Mouse (Mus musculus): ENCODE data around the gene Aspn. TPM values are rescaled to one million over a fixed set of nuclear protein-coding genes. Genes with fewer than 3 reads are reported as not detected.

Aspn gene
- total and polyA plus RNA-seq, 2 experiments, result 0.65 TPM; not detected in 1

DNA sequence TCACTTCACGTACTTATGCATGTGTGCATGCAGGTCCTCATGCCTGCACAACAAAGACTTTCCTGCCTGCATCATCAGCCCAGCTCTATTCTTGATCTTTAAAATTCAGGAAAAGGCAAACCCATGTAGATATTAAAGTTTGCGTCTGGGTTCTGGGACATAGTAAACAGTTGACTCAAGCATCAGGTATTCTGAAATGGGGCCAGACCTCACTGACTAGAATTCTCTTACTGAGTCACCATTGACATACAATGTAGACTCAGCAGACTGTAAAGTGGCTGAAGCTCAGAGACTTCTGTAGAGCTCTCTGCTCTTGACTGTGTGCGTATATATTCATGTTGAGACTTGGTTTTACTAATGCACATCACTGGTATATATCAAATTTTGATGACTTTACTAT, 5.4 kb downstream of the Aspn start:
- TF ChIP-seq POLR2A (IDR thresholded peaks at IDR 0.05; ENCODE audit: extremely low read depth, insufficient read depth, low read length) (no peak), CTCF (IDR thresholded peaks at IDR 0.05; ENCODE audit: low read depth, low read length) (no peak)
- 95% methylated on average over 3 of the region's 3 CpGs for WGBS
- DNase-seq (ENCODE audit: extremely low read depth, low read depth, low spot score), result no peak
- H3K9ac ChIP-seq (ENCODE audit: low read depth, low read length), result no peak overlapping the region
- H3K36me3 ChIP-seq (ENCODE audit: control insufficient read depth, insufficient read depth, low read length), result no peaks in the 10 kb centered on the region
- H3K27ac ChIP-seq (replicated peaks; ENCODE audit: insufficient read depth, low read depth, low read length), result no peak overlapping the region
- H3K4me1 ChIP-seq (ENCODE audit: control insufficient read depth, insufficient read depth, low read length), result no peaks in the 10 kb centered on the region
- H3K79me2 ChIP-seq (ENCODE audit: control insufficient read depth, insufficient read depth, low read length), result no peaks in the 10 kb centered on the region
- H3K27me3 ChIP-seq (ENCODE audit: control insufficient read depth, insufficient read depth, low read length), result no peaks in the 10 kb centered on the region
- no peak overlapping the region for H3K4me3 ChIP-seq (ENCODE audit: insufficient read depth, low read depth, low read length)

DNA sequence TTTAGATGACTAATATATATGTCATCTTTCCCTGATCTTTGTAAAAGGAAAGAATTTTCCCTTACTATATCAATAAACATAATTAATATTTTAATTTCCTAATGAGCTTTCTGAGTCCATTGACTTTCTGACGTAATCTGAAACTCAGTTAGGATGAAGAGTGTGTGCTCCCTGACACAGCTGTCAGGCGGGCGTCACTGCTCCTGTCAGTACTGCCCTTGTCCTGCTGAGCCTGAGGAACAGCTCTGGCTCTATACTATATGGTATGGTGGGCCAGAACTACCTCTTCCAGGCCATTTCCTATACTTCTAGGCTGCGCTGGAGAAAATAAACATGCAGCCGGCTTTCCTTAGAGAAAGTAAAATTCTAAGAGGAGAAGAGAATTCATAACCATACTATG, 10.3 kb downstream of the Aspn start:
- TF ChIP-seq CTCF (IDR thresholded peaks at IDR 0.05; ENCODE audit: low read depth, low read length), result no peak
- no peak for TF ChIP-seq POLR2A (IDR thresholded peaks at IDR 0.05; ENCODE audit: extremely low read depth, insufficient read depth, low read length)
- no peaks in the 10 kb centered on the region for H3K27me3 ChIP-seq (ENCODE audit: control insufficient read depth, insufficient read depth, low read length)
- H3K27ac ChIP-seq (replicated peaks; ENCODE audit: insufficient read depth, low read depth, low read length), result no peak overlapping the region
- no peaks in the 10 kb centered on the region for H3K4me1 ChIP-seq (ENCODE audit: control insufficient read depth, insufficient read depth, low read length)
- H3K79me2 ChIP-seq (ENCODE audit: control insufficient read depth, insufficient read depth, low read length), result no peaks in the 10 kb centered on the region
- 98% methylated on average over 5 of the region's 5 CpGs for WGBS
- H3K4me3 ChIP-seq (ENCODE audit: insufficient read depth, low read depth, low read length), result no peak overlapping the region
- no peaks in the 10 kb centered on the region for H3K36me3 ChIP-seq (ENCODE audit: control insufficient read depth, insufficient read depth, low read length)
- H3K9ac ChIP-seq (ENCODE audit: low read depth, low read length), result no peak overlapping the region
- DNase-seq (ENCODE audit: extremely low read depth, low read depth, low spot score), result no peak

DNA sequence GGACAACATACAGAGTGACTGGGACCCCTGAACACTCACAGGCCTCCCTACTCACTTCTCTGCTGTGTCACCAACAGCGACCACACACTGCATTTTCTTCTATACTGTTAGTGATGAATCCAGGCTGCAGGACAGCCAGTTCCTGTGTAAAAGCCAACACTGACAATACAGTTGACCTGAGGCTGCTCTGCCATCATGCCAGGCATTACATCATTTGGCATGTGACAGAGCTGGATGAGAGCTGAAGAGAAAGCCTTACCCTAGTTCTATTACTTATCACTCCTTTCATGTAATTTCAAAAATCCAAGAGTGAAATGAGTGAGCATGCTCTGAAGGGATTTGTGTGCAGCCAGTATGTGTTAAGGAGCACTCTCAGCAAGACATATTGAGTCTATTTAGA, 12.0 kb downstream of the Aspn start:
- H3K27me3 ChIP-seq (ENCODE audit: control insufficient read depth, insufficient read depth, low read length), result no peaks in the 10 kb centered on the region
- TF ChIP-seq CTCF (IDR thresholded peaks at IDR 0.05; ENCODE audit: low read depth, low read length), result no peak
- no peak for TF ChIP-seq POLR2A (IDR thresholded peaks at IDR 0.05; ENCODE audit: extremely low read depth, insufficient read depth, low read length)
- H3K9ac ChIP-seq (ENCODE audit: low read depth, low read length), result no peak overlapping the region
- 78% methylated on average over 1 of the region's 1 CpGs for WGBS
- H3K36me3 ChIP-seq (ENCODE audit: control insufficient read depth, insufficient read depth, low read length), result no peaks in the 10 kb centered on the region
- H3K79me2 ChIP-seq (ENCODE audit: control insufficient read depth, insufficient read depth, low read length), result no peaks in the 10 kb centered on the region
- peak; percentile 17 for DNase-seq (ENCODE audit: extremely low read depth, low read depth, low spot score)
- no peak overlapping the region for H3K27ac ChIP-seq (replicated peaks; ENCODE audit: insufficient read depth, low read depth, low read length)
- no peak overlapping the region for H3K4me3 ChIP-seq (ENCODE audit: insufficient read depth, low read depth, low read length)
- H3K4me1 ChIP-seq (ENCODE audit: control insufficient read depth, insufficient read depth, low read length), result no peaks in the 10 kb centered on the region

DNA sequence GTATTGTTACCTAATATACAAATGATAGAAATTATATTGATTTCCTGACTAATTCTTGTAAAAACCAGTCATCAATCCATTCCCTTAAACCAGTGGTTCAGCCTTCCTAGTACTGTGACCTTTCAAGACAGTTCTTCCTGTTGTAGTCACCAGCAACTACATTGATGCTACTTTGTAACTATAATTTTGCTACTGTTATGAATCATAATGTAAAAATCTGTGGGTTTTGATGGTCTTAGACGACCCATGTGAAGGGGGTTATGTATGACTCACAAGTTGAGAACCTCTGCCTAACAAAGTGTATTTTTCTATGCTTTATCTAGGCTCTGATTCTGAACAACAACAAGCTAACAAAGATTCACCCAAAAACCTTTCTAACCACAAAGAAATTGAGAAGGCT, 12.7 kb downstream of the Aspn start:
- no peak for TF ChIP-seq POLR2A (IDR thresholded peaks at IDR 0.05; ENCODE audit: extremely low read depth, insufficient read depth, low read length)
- no peak for TF ChIP-seq CTCF (IDR thresholded peaks at IDR 0.05; ENCODE audit: low read depth, low read length)
- Histone ChIP-seq H3K9ac (ENCODE audit: low read depth, low read length) (no peak overlapping the region), H3K79me2 (ENCODE audit: control insufficient read depth, insufficient read depth, low read length) (no peaks in the 10 kb centered on the region), H3K27me3 (ENCODE audit: control insufficient read depth, insufficient read depth, low read length) (no peaks in the 10 kb centered on the region), H3K4me3 (ENCODE audit: insufficient read depth, low read depth, low read length) (no peak overlapping the region), H3K4me1 (ENCODE audit: control insufficient read depth, insufficient read depth, low read length) (no peaks in the 10 kb centered on the region), H3K36me3 (ENCODE audit: control insufficient read depth, insufficient read depth, low read length) (no peaks in the 10 kb centered on the region), H3K27ac (replicated peaks; ENCODE audit: insufficient read depth, low read depth, low read length) (no peak overlapping the region)
- WGBS, result 77% methylated on average over 1 of the region's 1 CpGs
- no peak for DNase-seq (ENCODE audit: extremely low read depth, low read depth, low spot score)

DNA sequence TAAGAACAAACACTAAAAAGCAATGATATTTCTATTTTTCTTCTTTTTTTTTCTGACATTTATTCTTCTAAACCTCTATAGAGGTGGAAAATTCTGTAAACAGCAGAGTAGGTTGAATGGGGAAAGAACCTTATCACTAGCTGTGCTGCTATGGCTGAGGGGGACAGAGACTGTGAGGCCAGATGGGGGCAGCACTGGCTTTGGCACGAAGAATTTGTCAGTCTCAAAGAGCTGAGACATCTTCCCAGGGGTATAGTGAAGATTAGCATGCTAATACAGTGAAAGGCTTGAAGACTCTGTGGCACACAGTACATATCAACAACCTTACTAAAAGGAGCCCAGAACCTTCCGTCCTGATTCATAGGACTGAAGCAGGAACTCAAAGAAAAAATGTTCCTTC, 14.9 kb downstream of the Aspn start:
- H3K4me3 ChIP-seq (ENCODE audit: insufficient read depth, low read depth, low read length), result no peak overlapping the region
- no peaks in the 10 kb centered on the region for H3K4me1 ChIP-seq (ENCODE audit: control insufficient read depth, insufficient read depth, low read length)
- no peaks in the 10 kb centered on the region for H3K79me2 ChIP-seq (ENCODE audit: control insufficient read depth, insufficient read depth, low read length)
- no peak overlapping the region for H3K27ac ChIP-seq (replicated peaks; ENCODE audit: insufficient read depth, low read depth, low read length)
- no peak overlapping the region for H3K9ac ChIP-seq (ENCODE audit: low read depth, low read length)
- 54% methylated on average over 2 of the region's 2 CpGs for WGBS
- DNase-seq (ENCODE audit: extremely low read depth, low read depth, low spot score), result peak; percentile 32
- no peaks in the 10 kb centered on the region for H3K36me3 ChIP-seq (ENCODE audit: control insufficient read depth, insufficient read depth, low read length)
- TF ChIP-seq CTCF (IDR thresholded peaks at IDR 0.05; ENCODE audit: low read depth, low read length) (peak; percentile 80), POLR2A (IDR thresholded peaks at IDR 0.05; ENCODE audit: extremely low read depth, insufficient read depth, low read length) (no peak)
- no peaks in the 10 kb centered on the region for H3K27me3 ChIP-seq (ENCODE audit: control insufficient read depth, insufficient read depth, low read length)

DNA sequence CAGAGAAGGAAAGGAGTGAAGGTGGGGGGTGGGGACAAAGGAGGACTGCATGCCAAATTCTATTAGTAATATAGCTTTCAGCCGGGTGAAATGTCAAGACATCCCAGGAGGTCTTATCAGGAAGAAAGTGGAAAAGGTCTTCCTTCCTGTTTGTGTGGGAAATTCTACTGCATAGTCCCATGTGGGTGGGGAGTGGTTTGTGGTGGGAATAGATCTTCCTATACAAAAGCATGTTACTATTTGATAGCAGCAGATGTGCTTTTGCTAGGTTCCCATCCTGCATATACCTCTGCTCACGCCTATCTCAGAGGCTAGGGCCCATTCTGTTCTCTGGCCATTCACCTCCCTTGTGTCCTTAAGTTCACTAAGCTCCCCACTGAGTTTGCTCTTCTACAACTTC, 16.6 kb downstream of the Aspn start:
- no peaks in the 10 kb centered on the region for H3K79me2 ChIP-seq (ENCODE audit: control insufficient read depth, insufficient read depth, low read length)
- H3K27me3 ChIP-seq (ENCODE audit: control insufficient read depth, insufficient read depth, low read length), result no peaks in the 10 kb centered on the region
- no peaks in the 10 kb centered on the region for H3K36me3 ChIP-seq (ENCODE audit: control insufficient read depth, insufficient read depth, low read length)
- H3K4me3 ChIP-seq (ENCODE audit: insufficient read depth, low read depth, low read length), result no peak overlapping the region
- no peak overlapping the region for H3K9ac ChIP-seq (ENCODE audit: low read depth, low read length)
- TF ChIP-seq POLR2A (IDR thresholded peaks at IDR 0.05; ENCODE audit: extremely low read depth, insufficient read depth, low read length) (no peak), CTCF (IDR thresholded peaks at IDR 0.05; ENCODE audit: low read depth, low read length) (no peak)
- no peak for DNase-seq (ENCODE audit: extremely low read depth, low read depth, low spot score)
- WGBS, result 68% methylated on average over 2 of the region's 2 CpGs
- H3K4me1 ChIP-seq (ENCODE audit: control insufficient read depth, insufficient read depth, low read length), result no peaks in the 10 kb centered on the region
- H3K27ac ChIP-seq (replicated peaks; ENCODE audit: insufficient read depth, low read depth, low read length), result no peak overlapping the region

All from liver, adult 2 months (tissue).